Mouse (Mus musculus) heart, adult 2 months (tissue): ENCODE measurements at regions not wholly inside any gene's neighbourhood (a gene's known extent, or its start where the extent isn't known, plus 50 kb on each side); places are given as distances from the start of the nearest gene placed in this dataset.

Experiments used
- CTCF ChIP-seq: fragments of 200-600 bp; IDR thresholded peaks from 2 replicates; pipeline ENCODE4 v1.8.1; 2022; ENCODE audit warnings: antibody characterized with exemption, mild to moderate bottlenecking, moderate library complexity
- EP300 ChIP-seq: fragments of 200-500 bp; IDR thresholded peaks from 2 replicates; pipeline ENCODE4 v1.6.1; 2011; ENCODE audit warnings: low read depth, low read length, control low read depth; ENCODE audit not compliant: insufficient read depth

GRCm38 (mm10) chr5:112132746-112133145, 119.6 kb downstream of the Cryba4 start:
- TF ChIP-seq EP300 (no peak), CTCF (no peak)
